Mouse (Mus musculus) midbrain, embryonic 15.5 days (tissue): ENCODE measurements around the gene Mtr. TPM values are rescaled to one million over a fixed set of nuclear protein-coding genes. Genes with fewer than 3 reads are reported as not detected.
"Not testable (repeated sequence)": the region's sequence is repeated elsewhere in the genome, so short reads cannot be mapped to it uniquely, and the experiment has no call there.

Experiments used
- ATAC-seq: fragments of 200-750 bp; cut with Nextera tagmentation; replicated peaks from 2 replicates; pipeline ENCODE4 v1.8.0; 2017; ENCODE audit warnings: moderate TSS enrichment
- H3K27ac ChIP-seq: fragments of 300-500 bp; sonication (generic); 2 replicates; pipeline ENCODE4 v1.5.1; 2015; ENCODE audit warnings: mild to moderate bottlenecking, inconsistent platforms
- H3K27me3 ChIP-seq: fragments of 300-500 bp; sonication (generic); replicated peaks from 2 replicates; pipeline ENCODE4 v1.6.1; 2015; ENCODE audit warnings: inconsistent platforms
- H3K36me3 ChIP-seq: fragments of 300-500 bp; sonication (generic); replicated peaks from 2 replicates; pipeline ENCODE4 v1.6.1; 2015; ENCODE audit warnings: inconsistent platforms
- H3K4me1 ChIP-seq: fragments of 300-500 bp; sonication (generic); 2 replicates; pipeline ENCODE4 v1.6.1; 2015; ENCODE audit warnings: inconsistent platforms
- H3K4me2 ChIP-seq: fragments of 300-500 bp; sonication (generic); 2 replicates; pipeline ENCODE4 v1.6.1; 2015; ENCODE audit warnings: inconsistent platforms, mild to moderate bottlenecking, moderate library complexity
- H3K4me3 ChIP-seq: fragments of 300-500 bp; sonication (generic); 2 replicates; pipeline ENCODE4 v1.5.1; 2015; ENCODE audit warnings: mild to moderate bottlenecking, inconsistent platforms
- H3K9ac ChIP-seq: fragments of 300-500 bp; sonication (generic); 2 replicates; pipeline ENCODE4 v1.6.1; 2015; ENCODE audit warnings: mild to moderate bottlenecking, inconsistent platforms
- H3K9me3 ChIP-seq: fragments of 300-500 bp; sonication (generic); 2 replicates; pipeline ENCODE4 v1.6.1; 2016; ENCODE audit warnings: inconsistent platforms
- WGBS: fragments of 180-500 bp; shearing (Covaris S2); methylation state at CpG from one replicate; pipeline ENCODE4 v1.1.7; 2015; ENCODE audit warnings: mixed read lengths; 5-methylcytosine and 5-hydroxymethylcytosine counted together
- polyA plus RNA-seq: library from polyadenylated mRNA; unstranded; fragments of >200 nt; fragmentation: Nextera tagmentation; extraction: Ambion mirVana; gene quantifications from 2 replicates; pipeline ENCODE4 v1.2.1, GENCODE M21; 2015

Gene Mtr
- polyA plus RNA-seq, 1 experiment from 2014 or later = 3.8 TPM

GRCm38 (mm10) chr13:12143347-12143746 lies 114.6 kb downstream of the Mtr start:
- no peaks in the 10 kb centered on the region for H3K9me3 ChIP-seq
- H3K4me1 ChIP-seq = no peaks in the 10 kb centered on the region
- no peak for ATAC-seq
- 92% methylated on average over 5 of the region's 5 CpGs for WGBS
- no peaks in the 10 kb centered on the region for H3K36me3 ChIP-seq
- H3K4me2 ChIP-seq = no peak overlapping the region
- no peaks in the 10 kb centered on the region for H3K27me3 ChIP-seq
- no peak overlapping the region for H3K9ac ChIP-seq
- no peak overlapping the region for H3K27ac ChIP-seq
- H3K4me3 ChIP-seq = no peak overlapping the region

GRCm38 (mm10) chr13:12136461-12136860 lies 121.5 kb downstream of the Mtr start:
- not testable (repeated sequence) for H3K27ac ChIP-seq, H3K4me3 ChIP-seq, H3K4me2 ChIP-seq, H3K9me3 ChIP-seq, H3K9ac ChIP-seq, H3K4me1 ChIP-seq, H3K36me3 ChIP-seq, H3K27me3 ChIP-seq, ATAC-seq
- WGBS = 92% methylated on average over 10 of the region's 10 CpGs

- Histone ChIP-seq H3K4me3 (no peak overlapping the region), H3K9me3 (no peaks in the 10 kb centered on the region), H3K4me2 (no peak overlapping the region), H3K9ac (no peak overlapping the region), H3K27ac (no peak overlapping the region), H3K4me1 (peaks cover 7% of the 10 kb centered on the region; the same call in 1 of the 2 replicates), H3K27me3 (no peaks in the 10 kb centered on the region), H3K36me3 (no peaks in the 10 kb centered on the region)
- no peak for ATAC-seq
- WGBS = 89% methylated on average over 7 of the region's 7 CpGs
Measured at GRCm38 (mm10) chr13:12133549-12133948, 124.4 kb downstream of the Mtr start.

Other genes with a start within 250 kb of the Mtr start
- gene Ryr2, start 151.2 kb downstream of the Mtr start, polyA plus RNA-seq = 3.5 and 4.4 TPM in 2 replicates
- 2.8 and 4.6 TPM in 2 replicates for gene Actn2, start 82.6 kb upstream of the Mtr start, polyA plus RNA-seq
- 14.0 and 14.2 TPM in 2 replicates for gene Heatr1, start 136.9 kb upstream of the Mtr start, polyA plus RNA-seq
- gene Lgals8, start 206.8 kb upstream of the Mtr start, polyA plus RNA-seq = 20.3 and 25.6 TPM in 2 replicates